Mouse (Mus musculus) urinary bladder, postnatal 25 days (tissue): ENCODE measurements around the gene Evi5l.
A peak's percentile ranks its signal among the peaks of the same experiment; 100 is the strongest.

Source experiments
- DNase-seq: peaks from one replicate; pipeline ENCODE4 v3.0.0; 2022; ENCODE audit warnings: low spot score

The Evi5l gene

GRCm38 (mm10) chr8:4165852-4166751 is at the start of gene Evi5l:
TSS of gene Evi5l (plus strand) at chr8:4166567.
- DNase-seq, result peak; percentile 97

- DNase-seq, result no peak
Measured at GRCm38 (mm10) chr8:4133798-4134197, 32.6 kb upstream of the Evi5l start, which contains the start of gene Cd209g. TSS of gene Cd209g (plus strand) at chr8:4134098.

GRCm38 (mm10) chr8:4139660-4140646 is 26.4 kb upstream of the Evi5l start:
- peak; percentile 71 for DNase-seq

GRCm38 (mm10) chr8:4141721-4142120 is 24.6 kb upstream of the Evi5l start:
- no peak for DNase-seq

DNA sequence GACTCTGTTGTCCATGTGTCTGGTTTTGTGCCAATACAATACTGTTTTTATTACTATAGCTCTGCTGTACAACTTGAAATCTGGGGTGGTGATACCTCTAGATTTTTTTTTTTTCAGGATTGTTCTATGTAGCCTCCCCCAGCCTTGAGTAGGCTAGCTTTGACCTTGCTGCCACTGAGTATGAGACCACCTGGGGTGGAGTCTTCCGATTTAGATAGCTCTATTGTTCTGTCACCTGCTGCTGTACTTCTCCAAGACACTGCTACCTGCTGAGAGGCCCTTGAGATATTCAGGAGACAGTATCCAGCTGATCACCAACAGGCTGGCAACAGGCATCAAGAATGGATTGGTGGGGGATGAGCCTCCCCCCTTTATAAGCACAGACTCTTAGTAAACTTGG is 19.1 kb upstream of the Evi5l start:
- no peak for DNase-seq

DNA sequence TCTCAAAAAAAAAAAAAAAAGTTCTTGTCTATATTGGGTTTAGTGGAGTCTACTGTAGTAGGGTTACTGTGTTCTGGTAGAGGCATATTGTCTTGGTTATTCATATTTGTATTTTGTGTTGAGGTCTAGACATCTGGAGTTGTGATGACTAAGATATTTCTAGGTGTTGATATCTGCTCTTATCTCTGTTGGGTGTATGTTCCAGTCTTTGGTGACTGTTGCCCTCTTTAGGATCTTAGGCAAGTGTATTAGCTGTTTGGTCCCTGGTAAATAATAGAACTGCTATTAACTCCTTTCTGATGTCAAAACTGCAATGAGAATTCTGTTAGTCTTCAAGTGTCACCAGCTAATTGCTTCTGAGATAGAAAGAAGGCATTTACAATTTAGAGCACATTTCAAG is 11.5 kb upstream of the Evi5l start:
- no peak for DNase-seq

GRCm38 (mm10) chr8:4162786-4163185 is 3.6 kb upstream of the Evi5l start:
- DNase-seq, result no peak

DNA sequence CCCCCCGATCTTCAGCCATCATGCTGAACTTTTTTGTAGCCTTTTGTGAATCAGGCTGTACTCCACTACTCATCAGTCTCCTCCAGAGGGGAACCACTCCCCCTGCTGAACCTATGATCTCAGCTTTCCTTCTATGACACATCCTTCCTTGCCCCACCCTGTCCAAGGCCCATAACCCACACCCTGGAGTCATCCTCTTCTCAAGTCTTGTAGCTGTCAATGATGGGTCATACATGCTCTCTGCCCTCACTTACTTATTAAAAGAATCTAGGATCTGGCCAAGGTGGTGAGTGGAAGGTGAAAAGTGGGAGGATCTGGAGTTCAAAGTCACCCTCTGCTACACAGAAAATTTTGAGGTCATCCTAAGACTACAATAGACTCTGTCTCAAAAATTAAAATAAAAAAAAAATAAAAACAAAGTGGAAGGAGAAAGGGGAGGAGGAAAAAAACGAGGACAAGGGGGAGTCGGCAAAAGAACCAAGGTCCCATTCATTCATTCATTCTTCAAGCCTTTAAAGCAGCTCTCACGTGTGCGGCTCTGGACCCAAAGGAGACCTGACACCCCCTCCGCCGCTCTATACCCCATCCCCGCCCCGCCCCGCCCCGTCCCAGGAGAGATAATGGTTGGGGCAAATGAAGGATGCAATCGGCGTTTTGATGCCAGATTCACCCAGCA is 1.1 kb upstream of the Evi5l start:
- no peak for DNase-seq

- DNase-seq, result no peak
Measured at GRCm38 (mm10) chr8:4166881-4167525, 636 bp downstream of the Evi5l start.

DNA sequence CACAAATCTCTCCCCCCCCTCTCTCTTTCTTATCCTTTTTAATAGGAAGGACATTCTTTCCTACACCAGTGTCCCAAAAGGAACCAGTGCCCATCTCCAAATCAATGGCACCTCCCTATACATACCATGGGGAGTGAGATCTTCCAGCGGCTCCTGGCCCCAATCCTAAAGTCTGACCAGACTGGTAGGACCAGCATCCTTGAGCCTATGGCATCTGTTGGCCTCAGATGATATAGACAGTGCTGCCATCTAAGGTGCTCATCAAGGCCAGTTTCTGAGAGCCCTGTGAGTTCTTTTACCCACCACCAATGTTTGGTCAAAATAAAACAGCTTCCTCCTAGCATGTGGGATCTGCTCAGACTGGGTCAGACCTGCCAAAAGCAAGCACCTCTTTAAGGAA is 1.6 kb downstream of the Evi5l start:
- no peak for DNase-seq

DNA sequence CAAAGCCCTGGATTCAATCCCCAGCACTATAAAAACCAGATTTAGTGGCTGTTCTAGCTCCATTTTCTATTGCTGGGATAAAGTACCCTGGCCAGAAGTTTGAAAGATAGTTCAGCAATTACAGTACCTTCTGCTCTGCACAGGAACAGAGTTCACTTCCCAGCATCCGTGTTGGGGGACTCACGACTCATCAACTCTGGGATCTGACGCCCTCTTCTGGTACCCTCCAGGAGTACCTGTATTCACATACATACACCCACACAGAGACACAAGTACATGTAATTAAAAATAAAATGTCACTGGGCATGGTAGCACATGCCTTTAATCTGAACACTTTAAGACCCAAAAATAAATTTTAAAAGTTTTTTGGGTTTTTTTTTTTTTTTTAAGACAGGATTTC is 6.1 kb downstream of the Evi5l start:
- DNase-seq, result no peak

GRCm38 (mm10) chr8:4174018-4174417 is 7.7 kb downstream of the Evi5l start:
- no peak for DNase-seq

DNA sequence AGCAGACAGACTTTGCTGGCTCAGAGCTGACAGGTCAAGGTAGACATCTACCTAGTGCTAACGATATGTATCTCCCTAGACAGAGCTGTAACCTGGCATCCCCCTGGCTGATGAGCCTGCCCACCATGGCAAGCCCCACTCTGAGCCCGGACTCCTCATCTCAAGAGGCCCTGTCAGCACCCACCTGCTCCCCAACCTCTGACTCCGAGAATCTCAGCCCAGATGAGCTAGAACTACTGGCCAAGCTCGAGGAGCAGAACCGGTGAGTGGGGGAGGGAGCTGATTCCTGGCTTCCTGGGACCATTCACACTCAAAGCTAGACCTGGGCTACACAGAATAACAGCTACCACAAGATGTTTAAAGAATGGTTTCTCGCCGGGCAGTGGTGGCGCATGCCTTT is 17.0 kb downstream of the Evi5l start:
- DNase-seq, result no peak

DNA sequence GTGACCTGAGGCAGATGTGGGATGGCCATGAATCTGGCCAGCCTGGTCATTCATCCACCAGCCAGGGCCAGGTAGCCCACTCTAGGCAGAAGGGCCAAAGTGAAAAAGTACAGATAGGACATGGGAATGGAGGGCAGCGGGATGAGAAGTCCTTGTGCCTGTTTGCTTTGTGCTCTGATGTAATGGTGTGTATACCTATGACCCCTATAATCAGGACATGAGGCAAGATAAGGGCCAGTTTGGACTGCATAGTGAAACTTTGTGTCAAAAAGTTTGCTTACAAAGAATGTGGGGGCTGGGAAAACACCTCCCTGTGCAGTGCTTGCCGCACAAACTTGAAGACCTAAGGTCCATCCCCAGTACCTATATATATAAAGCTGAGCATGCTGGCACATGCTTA is 19.8 kb downstream of the Evi5l start:
- DNase-seq, result no peak

GRCm38 (mm10) chr8:4188605-4189004 is 22.2 kb downstream of the Evi5l start:
- DNase-seq, result no peak

GRCm38 (mm10) chr8:4189031-4189722 is 22.8 kb downstream of the Evi5l start:
- no peak for DNase-seq

DNA sequence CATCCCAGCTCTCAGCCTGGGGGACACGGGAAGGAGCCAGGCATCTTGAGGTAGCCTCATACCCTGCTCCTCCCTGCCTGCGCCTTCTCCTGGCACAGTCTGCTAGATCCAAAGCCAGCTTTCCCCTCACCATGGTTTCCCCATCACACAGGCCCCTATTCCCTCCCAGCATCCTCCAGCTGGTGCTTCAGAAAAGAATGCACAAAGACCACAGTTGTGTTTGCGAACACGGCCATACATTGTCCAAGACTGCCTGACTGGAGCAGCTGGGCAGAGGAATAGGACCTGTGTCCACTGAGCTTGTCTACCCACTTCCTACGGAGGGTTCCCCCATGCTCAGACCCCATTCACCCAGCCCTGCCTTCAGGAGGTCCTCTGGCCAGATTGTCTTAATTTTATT is 25.9 kb downstream of the Evi5l start:
- no peak for DNase-seq

- peak; percentile 89 for DNase-seq
Measured at GRCm38 (mm10) chr8:4192807-4193587, 26.6 kb downstream of the Evi5l start.

GRCm38 (mm10) chr8:4193588-4193894 is 27.2 kb downstream of the Evi5l start:
- no peak for DNase-seq

GRCm38 (mm10) chr8:4201321-4201720 is 35.0 kb downstream of the Evi5l start:
- no peak for DNase-seq
